Mouse (Mus musculus) heart, embryonic 15.5 days (tissue): ENCODE data around the gene Klhdc4. TPM values are rescaled to one million over a fixed set of nuclear protein-coding genes. Genes with fewer than 3 reads are reported as not detected.

Source experiments
- ATAC-seq: fragments of 200-750 bp; cut with Nextera tagmentation; replicated peaks from 2 replicates; pipeline ENCODE4 v1.8.0; 2017; ENCODE audit warnings: low read depth, moderate TSS enrichment; ENCODE audit not compliant: insufficient number of reproducible peaks, insufficient read depth, low FRiP score
- H3K27ac ChIP-seq: fragments of 300-500 bp; sonication (generic); 2 replicates; pipeline ENCODE4 v1.5.1; 2015; ENCODE audit warnings: mild to moderate bottlenecking, inconsistent platforms
- H3K27me3 ChIP-seq: fragments of 300-500 bp; sonication (generic); 2 replicates; pipeline ENCODE4 v1.6.1; 2015; ENCODE audit warnings: inconsistent platforms
- H3K36me3 ChIP-seq: fragments of 300-500 bp; sonication (generic); 2 replicates; pipeline ENCODE4 v1.6.1; 2015; ENCODE audit warnings: mild to moderate bottlenecking, inconsistent platforms
- H3K4me1 ChIP-seq: fragments of 300-500 bp; sonication (generic); replicated peaks from 2 replicates; pipeline ENCODE4 v1.6.1; 2015; ENCODE audit warnings: inconsistent platforms
- H3K4me2 ChIP-seq: fragments of 300-500 bp; sonication (generic); 2 replicates; pipeline ENCODE4 v1.6.1; 2015; ENCODE audit warnings: inconsistent platforms, mild to moderate bottlenecking, moderate library complexity
- H3K4me3 ChIP-seq: fragments of 300-500 bp; sonication (generic); 2 replicates; pipeline ENCODE4 v1.5.1; 2015; ENCODE audit warnings: mild to moderate bottlenecking, inconsistent platforms
- H3K9ac ChIP-seq: fragments of 300-500 bp; sonication (generic); 2 replicates; pipeline ENCODE4 v1.6.1; 2015; ENCODE audit warnings: mild to moderate bottlenecking, inconsistent platforms
- H3K9me3 ChIP-seq: fragments of 300-500 bp; sonication (generic); replicated peaks from 2 replicates; pipeline ENCODE4 v1.6.1; 2016; ENCODE audit warnings: inconsistent platforms
- WGBS: fragments of 180-500 bp; shearing (Covaris S2); methylation state at CpG from one replicate; pipeline ENCODE4 v1.1.7; 2015; ENCODE audit warnings: mixed read lengths; 5-methylcytosine and 5-hydroxymethylcytosine counted together
- polyA plus RNA-seq: library from polyadenylated mRNA; unstranded; fragments of >200 nt; fragmentation: Nextera tagmentation; extraction: Ambion mirVana; gene quantifications from 2 replicates; pipeline ENCODE4 v1.2.1, GENCODE M21; 2015

The Klhdc4 gene
- polyA plus RNA-seq, 1 experiment from 2014 or later: 18.7 TPM

GRCm38 (mm10) chr8:121861806-121862548, 32.6 kb upstream of the Klhdc4 start:
- Histone ChIP-seq H3K9ac (no peak overlapping the region), H3K4me1 (peaks cover 3% of the 10 kb centered on the region; the same call in 1 of the 2 replicates), H3K27me3 (peaks cover 5% of the 10 kb centered on the region), H3K4me2 (no peak overlapping the region), H3K27ac (no peak overlapping the region), H3K36me3 (no peaks in the 10 kb centered on the region), H3K9me3 (no peaks in the 10 kb centered on the region), H3K4me3 (no peak overlapping the region)
- 49% methylated on average over 10 of the region's 12 CpGs for WGBS
- no peak for ATAC-seq

GRCm38 (mm10) chr8:121861276-121861675, 31.9 kb upstream of the Klhdc4 start:
- H3K36me3 ChIP-seq: no peaks in the 10 kb centered on the region
- ATAC-seq: no peak
- H3K9ac ChIP-seq: no peak overlapping the region
- H3K9me3 ChIP-seq: no peaks in the 10 kb centered on the region
- H3K27ac ChIP-seq: no peak overlapping the region
- no peak overlapping the region for H3K4me2 ChIP-seq
- peaks cover 3% of the 10 kb centered on the region; the same call in 1 of the 2 replicates for H3K4me1 ChIP-seq
- H3K4me3 ChIP-seq: no peak overlapping the region
- 46% methylated on average over 6 of the region's 6 CpGs for WGBS
- peaks cover 5% of the 10 kb centered on the region for H3K27me3 ChIP-seq

- H3K27ac ChIP-seq: no peak overlapping the region
- no peaks in the 10 kb centered on the region for H3K9me3 ChIP-seq
- 43% methylated on average over 2 of the region's 2 CpGs for WGBS
- ATAC-seq: no peak
- no peak overlapping the region for H3K4me2 ChIP-seq
- no peak overlapping the region for H3K4me3 ChIP-seq
- no peaks in the 10 kb centered on the region for H3K36me3 ChIP-seq
- H3K9ac ChIP-seq: no peak overlapping the region
- H3K27me3 ChIP-seq: peaks cover 5% of the 10 kb centered on the region; the same call in 1 of the 2 replicates
- H3K4me1 ChIP-seq: peaks cover 10% of the 10 kb centered on the region
These were observed 28.4 kb upstream of the Klhdc4 start for GRCm38 (mm10) chr8:121857747-121858146.

GRCm38 (mm10) chr8:121857331-121857730, 28.0 kb upstream of the Klhdc4 start:
- Histone ChIP-seq H3K9me3 (no peaks in the 10 kb centered on the region), H3K4me3 (no peak overlapping the region), H3K27me3 (peaks cover 5% of the 10 kb centered on the region; the same call in 1 of the 2 replicates), H3K9ac (no peak overlapping the region), H3K36me3 (no peaks in the 10 kb centered on the region), H3K27ac (no peak overlapping the region), H3K4me1 (peaks cover 14% of the 10 kb centered on the region), H3K4me2 (no peak overlapping the region)
- no peak for ATAC-seq
- 61% methylated on average over 9 of the region's 9 CpGs for WGBS

GRCm38 (mm10) chr8:121856071-121856746, 26.8 kb upstream of the Klhdc4 start:
- Histone ChIP-seq H3K27ac (no peak overlapping the region), H3K9me3 (no peaks in the 10 kb centered on the region), H3K4me2 (no peak overlapping the region), H3K9ac (no peak overlapping the region), H3K27me3 (peaks cover 8% of the 10 kb centered on the region; the same call in 1 of the 2 replicates), H3K4me1 (peaks cover 22% of the 10 kb centered on the region), H3K4me3 (no peak overlapping the region), H3K36me3 (no peaks in the 10 kb centered on the region)
- WGBS: 82% methylated on average over 14 of the region's 14 CpGs
- no peak for ATAC-seq

GRCm38 (mm10) chr8:121853586-121853985, 24.2 kb upstream of the Klhdc4 start:
- H3K27me3 ChIP-seq: peaks cover 4% of the 10 kb centered on the region; the same call in 1 of the 2 replicates
- H3K9me3 ChIP-seq: no peaks in the 10 kb centered on the region
- H3K9ac ChIP-seq: no peak overlapping the region
- H3K4me1 ChIP-seq: peaks cover 30% of the 10 kb centered on the region
- H3K4me3 ChIP-seq: no peak overlapping the region
- no peak overlapping the region for H3K27ac ChIP-seq
- no peak overlapping the region for H3K4me2 ChIP-seq
- no peak for ATAC-seq
- WGBS: 69% methylated on average over 2 of the region's 2 CpGs
- H3K36me3 ChIP-seq: no peaks in the 10 kb centered on the region

GRCm38 (mm10) chr8:121852464-121852863, 23.1 kb upstream of the Klhdc4 start:
- Histone ChIP-seq H3K27me3 (peaks cover 4% of the 10 kb centered on the region; the same call in 1 of the 2 replicates), H3K9me3 (no peaks in the 10 kb centered on the region), H3K4me3 (no peak overlapping the region), H3K4me1 (peaks cover 30% of the 10 kb centered on the region), H3K4me2 (no peak overlapping the region), H3K27ac (peak overlapping the region; percentile 33; the same call in 1 of the 2 replicates), H3K36me3 (no peaks in the 10 kb centered on the region), H3K9ac (no peak overlapping the region)
- WGBS: 13% methylated on average over 7 of the region's 7 CpGs
- ATAC-seq: peak; percentile 50; the same call in 1 of the 2 replicates

- no peak overlapping the region for H3K9ac ChIP-seq
- no peaks in the 10 kb centered on the region for H3K36me3 ChIP-seq
- H3K27me3 ChIP-seq: peaks cover 4% of the 10 kb centered on the region; the same call in 1 of the 2 replicates
- no peak overlapping the region for H3K27ac ChIP-seq
- 61% methylated on average over 7 of the region's 7 CpGs for WGBS
- ATAC-seq: no peak
- H3K4me3 ChIP-seq: no peak overlapping the region
- H3K4me1 ChIP-seq: peaks cover 30% of the 10 kb centered on the region
- H3K9me3 ChIP-seq: no peaks in the 10 kb centered on the region
- no peak overlapping the region for H3K4me2 ChIP-seq
These were observed 22.3 kb upstream of the Klhdc4 start for GRCm38 (mm10) chr8:121851716-121852115.

- peak; percentile 67 for ATAC-seq
- Histone ChIP-seq H3K27me3 (peaks cover 4% of the 10 kb centered on the region; the same call in 1 of the 2 replicates), H3K9me3 (no peaks in the 10 kb centered on the region), H3K9ac (no peak overlapping the region; the same call in 1 of the 2 replicates), H3K36me3 (no peaks in the 10 kb centered on the region), H3K4me3 (peak overlapping the region; percentile 33), H3K27ac (no peak overlapping the region), H3K4me2 (peak overlapping the region; percentile 64), H3K4me1 (peaks cover 30% of the 10 kb centered on the region)
- WGBS: 6% methylated on average over 24 of the region's 24 CpGs
These were observed 21.6 kb upstream of the Klhdc4 start for GRCm38 (mm10) chr8:121850821-121851470.

GRCm38 (mm10) chr8:121850436-121850820, 21.1 kb upstream of the Klhdc4 start:
- no peak overlapping the region for H3K9ac ChIP-seq
- peaks cover 30% of the 10 kb centered on the region for H3K4me1 ChIP-seq
- peaks cover 4% of the 10 kb centered on the region; the same call in 1 of the 2 replicates for H3K27me3 ChIP-seq
- no peaks in the 10 kb centered on the region for H3K36me3 ChIP-seq
- H3K4me2 ChIP-seq: peak overlapping the region; percentile 64
- no peak overlapping the region for H3K27ac ChIP-seq
- 44% methylated on average over 12 of the region's 12 CpGs for WGBS
- no peak for ATAC-seq
- peak overlapping the region; percentile 33 for H3K4me3 ChIP-seq
- H3K9me3 ChIP-seq: no peaks in the 10 kb centered on the region

- Histone ChIP-seq H3K4me3 (no peak overlapping the region), H3K27me3 (peaks cover 4% of the 10 kb centered on the region; the same call in 1 of the 2 replicates), H3K4me2 (no peak overlapping the region), H3K4me1 (peaks cover 30% of the 10 kb centered on the region), H3K27ac (no peak overlapping the region), H3K9me3 (no peaks in the 10 kb centered on the region), H3K36me3 (no peaks in the 10 kb centered on the region), H3K9ac (no peak overlapping the region)
- no peak for ATAC-seq
- WGBS: 14% methylated on average over 6 of the region's 6 CpGs
These were observed 20.6 kb upstream of the Klhdc4 start for GRCm38 (mm10) chr8:121850018-121850417.
